Mouse (Mus musculus) liver, embryonic 13.5 days (tissue): ENCODE results near the gene Cgnl1. TPM values are rescaled to one million over a fixed set of nuclear protein-coding genes. Genes with fewer than 3 reads are reported as not detected.

ENCODE experiments used
- ATAC-seq: fragments of 200-750 bp; cut with Nextera tagmentation; 2 replicates; pipeline ENCODE4 v1.8.0; 2017; ENCODE audit warnings: low read depth, mild to moderate bottlenecking, moderate number of reproducible peaks, moderate library complexity
- DNase-seq: peaks from one replicate; pipeline ENCODE4 v3.0.0; 2022
- H3K27ac ChIP-seq: fragments of 300-500 bp; sonication (generic); 2 replicates; pipeline ENCODE4 v1.5.1; 2015; ENCODE audit warnings: moderate library complexity, mild to moderate bottlenecking, inconsistent platforms
- H3K27me3 ChIP-seq: fragments of 300-500 bp; sonication (generic); 2 replicates; pipeline ENCODE4 v1.6.1; 2015; ENCODE audit warnings: mild to moderate bottlenecking, inconsistent platforms
- H3K36me3 ChIP-seq: fragments of 300-500 bp; sonication (generic); 2 replicates; pipeline ENCODE4 v1.6.1; 2015; ENCODE audit warnings: mild to moderate bottlenecking, inconsistent platforms
- H3K4me1 ChIP-seq: fragments of 300-500 bp; sonication (generic); replicated peaks from 2 replicates; pipeline ENCODE4 v1.6.1; 2015; ENCODE audit warnings: inconsistent platforms
- H3K4me2 ChIP-seq: fragments of 300-500 bp; sonication (generic); 2 replicates; pipeline ENCODE4 v1.6.1; 2015; ENCODE audit warnings: inconsistent platforms, mild to moderate bottlenecking, moderate library complexity
- H3K4me3 ChIP-seq: fragments of 300-500 bp; sonication (generic); replicated peaks from 2 replicates; pipeline ENCODE4 v1.5.1; 2015; ENCODE audit warnings: mild to moderate bottlenecking, inconsistent platforms
- H3K9ac ChIP-seq: fragments of 300-500 bp; sonication (generic); 2 replicates; pipeline ENCODE4 v1.6.1; 2015; ENCODE audit warnings: mild to moderate bottlenecking, inconsistent platforms
- H3K9me3 ChIP-seq: fragments of 300-500 bp; sonication (generic); replicated peaks from 2 replicates; pipeline ENCODE4 v1.6.1; 2016; ENCODE audit warnings: inconsistent platforms
- WGBS: fragments of 180-500 bp; shearing (Covaris S2); methylation state at CpG from one replicate; pipeline ENCODE4 v1.1.7; 2015; ENCODE audit not compliant: insufficient replicate concordance; 5-methylcytosine and 5-hydroxymethylcytosine counted together
- polyA plus RNA-seq: library from polyadenylated mRNA; unstranded; fragments of >200 nt; fragmentation: Nextera tagmentation; extraction: Ambion mirVana; gene quantifications from 2 replicates; pipeline ENCODE4 v1.2.1, GENCODE M21; 2015

Cgnl1 gene
- 1.9 and 2.2 TPM in 2 replicates for polyA plus RNA-seq

- Histone ChIP-seq H3K9ac (peak within 1 kb of the TSS; percentile 64), H3K4me2 (peak within 1 kb of the TSS; percentile 67), H3K27ac (peak within 1 kb of the TSS; percentile 18; the same call in 1 of the 2 replicates), H3K27me3 (peaks cover 33% of the 10 kb centered on the region), H3K4me1 (peaks cover 8% of the 10 kb centered on the region; the same call in 1 of the 2 replicates), H3K4me3 (peak within 1 kb of the TSS; percentile 58), H3K36me3 (no peaks in the 10 kb centered on the region), H3K9me3 (no peaks in the 10 kb centered on the region)
- ATAC-seq (peak; percentile 82), DNase-seq (no peak)
- 1% methylated on average over 53 of the region's 67 CpGs for WGBS
Measured at GRCm38 (mm10) chr9:71770991-71771767, at the start of gene Cgnl1. Gene Cgnl1, minus strand, starts transcription at chr9:71771602.

DNA sequence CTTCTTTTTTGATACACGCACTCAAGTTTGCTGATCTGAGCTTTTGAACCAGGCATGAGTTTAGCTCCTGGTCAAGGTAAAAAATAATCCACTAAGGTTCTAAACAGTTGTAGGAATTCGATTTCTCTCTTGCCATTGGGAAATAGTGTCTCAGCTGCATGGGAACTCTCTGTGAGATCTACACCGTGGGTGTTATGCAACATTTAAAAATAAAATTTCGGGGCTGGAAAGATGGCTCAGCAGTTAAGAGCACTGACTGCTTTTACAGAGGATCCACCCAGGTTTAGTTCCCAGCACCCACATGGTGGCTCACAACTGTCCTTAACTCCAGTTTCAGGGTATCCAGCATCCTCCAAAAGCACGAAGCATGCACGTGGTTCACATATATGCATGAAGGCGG lies 47.1 kb upstream of the Cgnl1 start:
- H3K27me3 ChIP-seq: no peaks in the 10 kb centered on the region
- no peak overlapping the region for H3K27ac ChIP-seq
- H3K9me3 ChIP-seq: no peaks in the 10 kb centered on the region
- no peak for DNase-seq
- no peaks in the 10 kb centered on the region for H3K36me3 ChIP-seq
- no peaks in the 10 kb centered on the region for H3K4me1 ChIP-seq
- H3K4me3 ChIP-seq: no peak overlapping the region
- WGBS: 65% methylated on average over 7 of the region's 7 CpGs
- ATAC-seq: no peak
- H3K4me2 ChIP-seq: no peak overlapping the region
- no peak overlapping the region for H3K9ac ChIP-seq

DNA sequence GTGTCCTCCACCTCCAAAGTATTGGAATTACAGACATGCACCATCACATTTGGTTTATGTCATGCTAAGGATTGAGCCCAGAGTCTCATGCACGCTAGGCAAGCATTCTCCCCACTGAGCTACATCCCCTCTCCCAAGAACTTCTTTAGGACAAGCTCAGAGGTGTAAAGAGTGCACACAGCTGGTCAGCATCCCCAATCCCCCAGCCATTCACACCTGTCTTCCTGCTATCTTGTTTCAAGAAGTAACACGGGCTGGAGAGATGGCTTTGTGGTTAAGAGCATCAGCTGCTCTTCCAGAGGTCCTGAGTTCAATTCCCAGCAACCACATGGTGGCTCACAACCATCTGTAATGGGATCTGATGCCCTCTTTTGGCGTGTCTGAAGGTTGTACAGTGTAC lies 44.7 kb upstream of the Cgnl1 start:
- WGBS: 41% methylated on average over 3 of the region's 3 CpGs
- Histone ChIP-seq H3K9me3 (no peaks in the 10 kb centered on the region), H3K9ac (no peak overlapping the region), H3K4me1 (no peaks in the 10 kb centered on the region), H3K27me3 (no peaks in the 10 kb centered on the region), H3K36me3 (no peaks in the 10 kb centered on the region), H3K27ac (no peak overlapping the region), H3K4me2 (no peak overlapping the region), H3K4me3 (no peak overlapping the region)
- ATAC-seq (no peak), DNase-seq (no peak)

DNA sequence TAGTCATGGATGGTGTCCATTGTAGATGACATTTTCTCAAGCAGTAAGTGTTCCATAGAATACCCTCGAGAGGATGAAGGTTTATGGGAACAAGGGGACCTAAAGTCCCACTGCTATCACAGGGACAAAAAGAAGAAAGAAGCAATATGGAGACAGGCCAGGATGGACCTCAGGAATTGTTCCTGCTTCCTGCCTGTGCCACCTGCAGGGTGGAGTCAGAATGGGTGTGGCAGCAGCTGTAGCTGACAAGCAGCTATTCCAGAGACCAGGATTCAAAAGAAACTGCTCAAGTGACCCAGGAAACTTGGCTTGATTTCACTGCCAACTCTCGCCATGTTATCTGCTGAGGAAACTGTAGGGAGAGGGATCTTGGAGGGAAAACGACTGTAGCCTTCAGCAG lies 42.2 kb upstream of the Cgnl1 start:
- 55% methylated on average over 3 of the region's 3 CpGs for WGBS
- H3K27me3 ChIP-seq: 0 out of 2 replicates have a peak, but pooled peaks cover 3% of the 10 kb centered on the region
- no peaks in the 10 kb centered on the region for H3K4me1 ChIP-seq
- H3K27ac ChIP-seq: no peak overlapping the region
- no peak overlapping the region for H3K4me3 ChIP-seq
- H3K4me2 ChIP-seq: no peak overlapping the region
- no peaks in the 10 kb centered on the region for H3K36me3 ChIP-seq
- ATAC-seq (no peak), DNase-seq (no peak)
- H3K9me3 ChIP-seq: no peaks in the 10 kb centered on the region
- H3K9ac ChIP-seq: no peak overlapping the region

DNA sequence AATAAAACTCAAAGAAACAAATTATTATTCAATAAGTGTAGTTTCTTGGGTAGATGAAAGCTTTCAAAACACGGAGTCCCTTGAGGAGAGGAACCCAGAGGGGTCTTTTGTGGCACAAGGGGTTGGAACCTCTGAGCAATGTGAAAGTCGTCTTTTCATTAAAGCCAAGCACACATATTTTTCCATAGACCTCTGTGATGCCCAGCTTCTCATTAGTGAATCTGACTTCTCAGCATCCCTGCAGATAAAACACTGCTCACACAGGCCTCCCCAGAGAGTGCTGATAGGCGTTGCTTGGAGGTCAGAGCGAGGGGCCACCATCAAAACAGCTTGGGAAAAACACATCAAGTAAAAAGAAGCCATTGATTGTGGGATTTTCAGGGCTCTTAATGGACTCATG lies 41.5 kb upstream of the Cgnl1 start:
- Histone ChIP-seq H3K4me3 (no peak overlapping the region), H3K4me1 (no peaks in the 10 kb centered on the region), H3K27ac (no peak overlapping the region), H3K36me3 (no peaks in the 10 kb centered on the region), H3K4me2 (no peak overlapping the region), H3K27me3 (0 out of 2 replicates have a peak, but pooled peaks cover 3% of the 10 kb centered on the region), H3K9me3 (no peaks in the 10 kb centered on the region), H3K9ac (no peak overlapping the region)
- ATAC-seq (no peak), DNase-seq (no peak)
- 66% methylated on average over 4 of the region's 4 CpGs for WGBS

- Histone ChIP-seq H3K27me3 (0 out of 2 replicates have a peak, but pooled peaks cover 3% of the 10 kb centered on the region), H3K27ac (no peak overlapping the region), H3K4me1 (no peaks in the 10 kb centered on the region), H3K4me3 (no peak overlapping the region), H3K9ac (no peak overlapping the region), H3K4me2 (no peak overlapping the region), H3K36me3 (no peaks in the 10 kb centered on the region), H3K9me3 (no peaks in the 10 kb centered on the region)
- ATAC-seq (no peak), DNase-seq (no peak)
- WGBS: 19% methylated on average over 4 of the region's 4 CpGs
Measured at GRCm38 (mm10) chr9:71812402-71812801, 41.0 kb upstream of the Cgnl1 start.

DNA sequence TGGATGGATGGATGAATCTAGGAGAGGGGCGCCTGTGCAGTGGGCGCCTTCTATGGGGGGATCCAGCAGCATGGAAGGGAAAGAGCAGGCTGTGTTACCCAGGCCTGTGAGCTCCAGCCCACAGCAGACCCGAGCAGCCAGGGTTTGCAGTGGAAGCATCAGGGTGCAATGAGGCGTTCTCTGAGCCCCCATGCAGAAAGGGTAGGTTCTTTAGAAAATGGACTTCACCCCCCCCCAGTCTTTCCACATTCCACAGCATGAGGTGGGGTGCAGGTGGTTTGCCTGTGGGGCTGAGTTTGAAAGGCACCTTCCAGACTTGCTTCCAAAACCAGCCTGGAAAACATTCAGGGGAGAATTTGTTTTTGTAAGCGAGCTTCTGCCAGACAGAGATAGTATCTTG lies 40.0 kb upstream of the Cgnl1 start:
- Histone ChIP-seq H3K36me3 (no peaks in the 10 kb centered on the region), H3K4me1 (no peaks in the 10 kb centered on the region), H3K27ac (no peak overlapping the region), H3K27me3 (0 out of 2 replicates have a peak, but pooled peaks cover 3% of the 10 kb centered on the region), H3K9me3 (no peaks in the 10 kb centered on the region), H3K9ac (no peak overlapping the region), H3K4me3 (no peak overlapping the region), H3K4me2 (no peak overlapping the region)
- ATAC-seq (no peak), DNase-seq (no peak)
- WGBS: 58% methylated on average over 5 of the region's 5 CpGs

DNA sequence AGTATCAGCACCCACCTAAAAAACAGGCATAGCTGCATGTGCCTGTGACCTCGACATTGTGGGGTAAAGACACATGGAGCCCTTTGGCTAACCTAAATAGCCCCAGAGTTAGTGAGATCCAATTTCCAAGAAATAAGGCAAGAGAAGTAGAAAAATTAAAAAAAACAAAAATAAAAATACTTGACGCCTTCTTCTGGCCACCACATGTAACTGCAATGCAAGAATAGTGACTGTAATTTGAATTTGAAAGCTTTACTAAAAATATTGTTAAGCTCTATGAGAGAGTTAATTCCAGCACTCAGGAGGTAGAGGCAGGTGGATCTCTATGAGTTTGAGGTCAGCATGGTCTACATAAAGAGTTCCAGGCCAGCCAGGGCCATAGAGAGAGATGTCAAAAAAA lies 39.3 kb upstream of the Cgnl1 start:
- no peaks in the 10 kb centered on the region for H3K4me1 ChIP-seq
- DNase-seq (no peak), ATAC-seq (no peak)
- H3K36me3 ChIP-seq: no peaks in the 10 kb centered on the region
- 0 out of 2 replicates have a peak, but pooled peaks cover 3% of the 10 kb centered on the region for H3K27me3 ChIP-seq
- no peak overlapping the region for H3K9ac ChIP-seq
- no peak overlapping the region for H3K4me3 ChIP-seq
- 60% methylated on average over 2 of the region's 2 CpGs for WGBS
- no peak overlapping the region for H3K4me2 ChIP-seq
- H3K9me3 ChIP-seq: no peaks in the 10 kb centered on the region
- H3K27ac ChIP-seq: no peak overlapping the region

- 38% methylated on average over 11 of the region's 11 CpGs for WGBS
- no peaks in the 10 kb centered on the region for H3K9me3 ChIP-seq
- peak overlapping the region; percentile 37 for H3K4me2 ChIP-seq
- ATAC-seq (no peak), DNase-seq (no peak)
- no peak overlapping the region for H3K27ac ChIP-seq
- H3K27me3 ChIP-seq: 0 out of 2 replicates have a peak, but pooled peaks cover 3% of the 10 kb centered on the region
- no peak overlapping the region for H3K4me3 ChIP-seq
- no peaks in the 10 kb centered on the region for H3K4me1 ChIP-seq
- H3K36me3 ChIP-seq: no peaks in the 10 kb centered on the region
- H3K9ac ChIP-seq: no peak overlapping the region
Measured at GRCm38 (mm10) chr9:71808640-71809254, 37.3 kb upstream of the Cgnl1 start.

DNA sequence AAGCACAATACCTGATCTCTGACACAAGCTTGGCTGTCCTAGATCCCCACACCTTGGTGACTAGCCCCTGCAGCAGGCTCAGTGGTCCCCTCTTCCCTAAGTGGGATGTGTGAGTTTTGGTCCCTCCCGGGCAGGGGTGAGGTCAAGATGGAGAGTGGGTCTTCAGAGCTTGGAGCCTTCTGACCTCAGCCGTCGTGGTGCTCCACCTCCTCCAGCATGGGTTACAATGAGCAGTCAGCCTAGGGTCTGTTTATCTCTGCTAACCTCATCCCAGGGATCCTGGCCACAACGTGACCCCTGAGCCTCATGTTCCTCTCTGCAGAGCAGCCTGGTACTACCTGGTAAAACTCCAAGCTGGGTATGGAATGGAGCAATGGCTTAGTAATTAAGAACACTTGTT lies 36.4 kb upstream of the Cgnl1 start:
- Histone ChIP-seq H3K4me1 (no peaks in the 10 kb centered on the region), H3K27me3 (0 out of 2 replicates have a peak, but pooled peaks cover 3% of the 10 kb centered on the region), H3K4me3 (no peak overlapping the region), H3K9me3 (no peaks in the 10 kb centered on the region), H3K4me2 (no peak overlapping the region), H3K27ac (no peak overlapping the region), H3K9ac (no peak overlapping the region), H3K36me3 (no peaks in the 10 kb centered on the region)
- DNase-seq: no peak
- ATAC-seq: no peak
- 40% methylated on average over 4 of the region's 4 CpGs for WGBS

- no peaks in the 10 kb centered on the region for H3K4me1 ChIP-seq
- H3K27ac ChIP-seq: no peak overlapping the region
- no peaks in the 10 kb centered on the region for H3K9me3 ChIP-seq
- WGBS: 1% methylated on average over 2 of the region's 2 CpGs
- no peaks in the 10 kb centered on the region for H3K36me3 ChIP-seq
- ATAC-seq: no peak
- DNase-seq: peak; percentile 35
- peaks cover 6% of the 10 kb centered on the region; the same call in 1 of the 2 replicates for H3K27me3 ChIP-seq
- no peak overlapping the region for H3K9ac ChIP-seq
- H3K4me2 ChIP-seq: no peak overlapping the region
- H3K4me3 ChIP-seq: no peak overlapping the region
Measured at GRCm38 (mm10) chr9:71806422-71806805, 35.0 kb upstream of the Cgnl1 start.
